Mouse (Mus musculus) heart, embryonic 16.5 days (tissue): ENCODE results near the gene Wdr27. TPM values are rescaled to one million over a fixed set of nuclear protein-coding genes. Genes with fewer than 3 reads are reported as not detected.

Experiments used
- polyA plus RNA-seq: library from polyadenylated mRNA; unstranded; fragments of >200 nt; fragmentation: Nextera tagmentation; extraction: Ambion mirVana; gene quantifications from 2 replicates; pipeline ENCODE4 v1.2.1, GENCODE M21; 2015

Wdr27 gene
- polyA plus RNA-seq, 1 experiment from 2014 or later = 3.5 TPM

Other genes starting within 250 kb of the Wdr27 start
- 32.1 and 33.4 TPM in 2 replicates for gene Thbs2, start 248.9 kb downstream of the Wdr27 start, polyA plus RNA-seq
- gene 1600012H06Rik, start within 50 bp of the Wdr27 start, polyA plus RNA-seq = 28.8 and 30.2 TPM in 2 replicates
- gene Phf10, start 18.1 kb upstream of the Wdr27 start, polyA plus RNA-seq = 27.2 TPM in 2 replicates
- gene 9030025P20Rik, start 35.3 kb upstream of the Wdr27 start, polyA plus RNA-seq = 6.3 and 6.4 TPM in 2 replicates
- gene Gm3417, start 35.6 kb upstream of the Wdr27 start, polyA plus RNA-seq = 2.1 TPM in 1 of 2 replicates, not detected in the other
- gene Gm3435, start 67.0 kb upstream of the Wdr27 start, polyA plus RNA-seq = 5.1 and 5.3 TPM in 2 replicates
- gene Ermard, start 98.0 kb upstream of the Wdr27 start, polyA plus RNA-seq = 57.1 and 68.3 TPM in 2 replicates
- not detected in 2 replicates for gene Tcte3, start 98.3 kb upstream of the Wdr27 start, polyA plus RNA-seq
- 2.0 and 2.7 TPM in 2 replicates for gene Gm3448, start 98.4 kb upstream of the Wdr27 start, polyA plus RNA-seq